Mouse (Mus musculus): ENCODE data around the gene Mdh2. TPM values are rescaled to one million over a fixed set of nuclear protein-coding genes. Genes with fewer than 3 reads are reported as not detected.
A peak's percentile ranks its signal among the peaks of the same experiment; 100 is the strongest.

Gene Mdh2
- total RNA-seq, 1 experiment = 223 TPM

- Histone ChIP-seq H3K36me3 (ENCODE audit: control insufficient read depth, insufficient read depth, low read length, poor library complexity, severe bottlenecking) (peaks cover 40% of the 10 kb centered on the region), H3K4me3 (ENCODE audit: insufficient read depth in 1 of 2, low read depth in 1 of 2, low read length in 2 of 2, poor library complexity in 1 of 2, severe bottlenecking in 1 of 2) (no peak overlapping the region), H3K9me3 (ENCODE audit: control insufficient read depth, insufficient read depth, low read depth, low read length) (no peaks in the 10 kb centered on the region), H3K4me1 (ENCODE audit: control insufficient read depth in 2 of 2, insufficient read depth in 2 of 2, low read length in 2 of 2, poor library complexity in 1 of 2) (peaks cover 5 to 26% of the 10 kb centered on the region in 2 experiments), H3K27ac (ENCODE audit: insufficient read depth, low read depth, low read length, poor library complexity, severe bottlenecking) (no peak overlapping the region), H3K9ac (ENCODE audit: insufficient read depth, low read depth, low read length, poor library complexity, severe bottlenecking) (no peak overlapping the region)
- no peak for DNase-seq (ENCODE audit: low read depth, low spot score)
- TF ChIP-seq HCFC1 (IDR thresholded peaks at IDR 0.05; ENCODE audit: borderline replicate concordance, insufficient read depth, low read length) = no peak
- TF ChIP-seq ZC3H11A (IDR thresholded peaks at IDR 0.05; ENCODE audit: borderline replicate concordance, low read depth, low read length) = no peak
- TF ChIP-seq ZNF384 (IDR thresholded peaks at IDR 0.05; ENCODE audit: low read depth, low read length) = no peak
- TF ChIP-seq CHD2 (IDR thresholded peaks at IDR 0.05; ENCODE audit: low read depth, low read length) = no peak
- no peak for TF ChIP-seq MAFK (IDR thresholded peaks at IDR 0.05; ENCODE audit: insufficient read depth, low read depth, low read length)
- in situ Hi-C loops (cut with MboI; ENCODE audit: low sequenced_read_pairs in 2 of 2, unreplicated experiment in 2 of 2) = no loop called here
Measured at GRCm38 (mm10) chr5:135736544-135736943, 41.7 kb upstream of the Mdh2 start.

DNA sequence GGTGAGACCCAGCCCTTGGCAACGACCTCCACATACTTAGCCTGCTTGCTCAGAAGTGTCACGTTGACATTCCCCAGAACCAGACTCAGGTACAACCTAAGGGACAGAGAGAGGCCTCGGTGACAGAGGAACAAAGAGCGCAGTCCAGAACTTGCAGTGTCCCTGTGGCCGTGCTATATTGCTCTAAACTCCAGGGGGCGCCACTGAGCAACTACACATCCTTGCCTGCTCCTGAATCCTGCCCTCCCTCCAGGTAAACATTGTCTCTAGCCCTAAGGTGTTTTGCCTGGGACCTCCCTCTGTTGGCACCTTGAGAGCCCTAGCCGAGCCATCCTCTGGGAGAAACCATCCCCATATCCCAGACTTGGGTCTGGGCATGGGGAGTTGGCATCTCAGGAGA is 41.1 kb upstream of the Mdh2 start:
- H3K9ac ChIP-seq (ENCODE audit: insufficient read depth, low read depth, low read length, poor library complexity, severe bottlenecking) = no peak overlapping the region
- TF ChIP-seq HCFC1 (IDR thresholded peaks at IDR 0.05; ENCODE audit: borderline replicate concordance, insufficient read depth, low read length) (no peak), ZC3H11A (IDR thresholded peaks at IDR 0.05; ENCODE audit: borderline replicate concordance, low read depth, low read length) (no peak), MAFK (IDR thresholded peaks at IDR 0.05; ENCODE audit: insufficient read depth, low read depth, low read length) (no peak), CHD2 (IDR thresholded peaks at IDR 0.05; ENCODE audit: low read depth, low read length) (no peak), ZNF384 (IDR thresholded peaks at IDR 0.05; ENCODE audit: low read depth, low read length) (no peak)
- in situ Hi-C loops (cut with MboI; ENCODE audit: low sequenced_read_pairs in 2 of 2, unreplicated experiment in 2 of 2) = no loop called here
- H3K27ac ChIP-seq (ENCODE audit: insufficient read depth, low read depth, low read length, poor library complexity, severe bottlenecking) = no peak overlapping the region
- H3K36me3 ChIP-seq (ENCODE audit: control insufficient read depth, insufficient read depth, low read length, poor library complexity, severe bottlenecking) = peaks cover 36% of the 10 kb centered on the region
- no peak for DNase-seq (ENCODE audit: low read depth, low spot score)
- no peaks in the 10 kb centered on the region for H3K9me3 ChIP-seq (ENCODE audit: control insufficient read depth, insufficient read depth, low read depth, low read length)
- H3K4me1 ChIP-seq (ENCODE audit: control insufficient read depth in 2 of 2, insufficient read depth in 2 of 2, low read length in 2 of 2, poor library complexity in 1 of 2) = peaks cover 5 to 26% of the 10 kb centered on the region in 2 experiments
- H3K4me3 ChIP-seq (ENCODE audit: insufficient read depth in 1 of 2, low read depth in 1 of 2, low read length in 2 of 2, poor library complexity in 1 of 2, severe bottlenecking in 1 of 2) = no peak overlapping the region

DNA sequence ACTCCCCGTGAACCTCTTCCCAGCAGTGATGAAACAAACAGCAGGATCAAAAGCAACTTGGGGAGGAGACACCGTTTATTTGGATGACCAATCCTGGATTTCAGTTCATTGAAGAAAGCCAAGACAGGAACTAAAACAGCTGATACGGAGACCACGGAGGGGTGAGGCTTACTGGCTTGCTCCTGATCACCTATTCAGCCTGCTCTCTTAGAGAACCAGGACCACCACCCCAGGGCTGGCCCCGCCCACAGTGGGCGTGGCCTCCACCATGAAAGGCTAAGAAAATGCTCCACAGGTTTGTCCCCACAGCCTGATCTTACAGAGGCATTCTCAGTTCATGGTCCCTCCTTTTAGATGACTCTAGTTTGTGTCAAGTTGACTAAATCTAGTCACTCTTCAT is 40.0 kb upstream of the Mdh2 start:
- Histone ChIP-seq H3K36me3 (ENCODE audit: control insufficient read depth, insufficient read depth, low read length, poor library complexity, severe bottlenecking) (peaks cover 28% of the 10 kb centered on the region), H3K4me3 (ENCODE audit: insufficient read depth in 1 of 2, low read depth in 1 of 2, low read length in 2 of 2, poor library complexity in 1 of 2, severe bottlenecking in 1 of 2) (no peak overlapping the region), H3K9ac (ENCODE audit: insufficient read depth, low read depth, low read length, poor library complexity, severe bottlenecking) (no peak overlapping the region), H3K9me3 (ENCODE audit: control insufficient read depth, insufficient read depth, low read depth, low read length) (no peaks in the 10 kb centered on the region), H3K4me1 (ENCODE audit: control insufficient read depth in 2 of 2, insufficient read depth in 2 of 2, low read length in 2 of 2, poor library complexity in 1 of 2) (peaks cover 7 to 34% of the 10 kb centered on the region in 2 experiments), H3K27ac (ENCODE audit: insufficient read depth, low read depth, low read length, poor library complexity, severe bottlenecking) (no peak overlapping the region)
- no peak for TF ChIP-seq MAFK (IDR thresholded peaks at IDR 0.05; ENCODE audit: insufficient read depth, low read depth, low read length)
- no peak for TF ChIP-seq HCFC1 (IDR thresholded peaks at IDR 0.05; ENCODE audit: borderline replicate concordance, insufficient read depth, low read length)
- TF ChIP-seq ZC3H11A (IDR thresholded peaks at IDR 0.05; ENCODE audit: borderline replicate concordance, low read depth, low read length) = no peak
- no peak for TF ChIP-seq CHD2 (IDR thresholded peaks at IDR 0.05; ENCODE audit: low read depth, low read length)
- DNase-seq (ENCODE audit: low read depth, low spot score) = peak; percentile 78
- in situ Hi-C loops (cut with MboI; ENCODE audit: low sequenced_read_pairs in 2 of 2, unreplicated experiment in 2 of 2) = no loop called here

DNA sequence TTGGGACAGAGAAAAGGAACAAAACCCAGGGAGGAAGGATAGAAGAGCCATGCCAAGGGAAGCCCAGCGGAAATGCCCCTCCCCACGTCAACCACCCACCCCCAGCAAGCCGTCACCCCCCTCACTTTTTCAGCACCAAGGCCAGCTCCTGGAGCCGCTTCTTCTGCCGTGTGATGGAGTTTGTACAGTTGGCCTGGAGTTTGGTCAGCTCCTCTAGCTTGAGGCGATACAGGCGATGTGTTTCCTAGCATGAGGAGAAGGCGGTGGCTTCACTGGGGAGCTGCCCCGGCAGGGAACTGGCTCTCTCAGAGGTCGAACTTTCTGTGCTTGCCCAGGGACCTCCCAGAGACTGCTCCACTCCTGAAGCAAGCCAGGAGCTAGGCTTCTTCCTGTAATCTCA is 36.1 kb upstream of the Mdh2 start:
- Histone ChIP-seq H3K9ac (ENCODE audit: insufficient read depth, low read depth, low read length, poor library complexity, severe bottlenecking) (no peak overlapping the region), H3K9me3 (ENCODE audit: control insufficient read depth, insufficient read depth, low read depth, low read length) (no peaks in the 10 kb centered on the region), H3K4me1 (ENCODE audit: control insufficient read depth in 2 of 2, insufficient read depth in 2 of 2, low read length in 2 of 2, poor library complexity in 1 of 2) (peaks cover 7 to 11% of the 10 kb centered on the region in 2 experiments; a peak in 3 of 4 replicates), H3K4me3 (ENCODE audit: insufficient read depth in 1 of 2, low read depth in 1 of 2, low read length in 2 of 2, poor library complexity in 1 of 2, severe bottlenecking in 1 of 2) (no peak overlapping the region), H3K27ac (ENCODE audit: insufficient read depth, low read depth, low read length, poor library complexity, severe bottlenecking) (no peak overlapping the region), H3K36me3 (ENCODE audit: control insufficient read depth, insufficient read depth, low read length, poor library complexity, severe bottlenecking) (peaks cover 3% of the 10 kb centered on the region; the same call in 1 of the 2 replicates)
- TF ChIP-seq HCFC1 (IDR thresholded peaks at IDR 0.05; ENCODE audit: borderline replicate concordance, insufficient read depth, low read length) = no peak
- TF ChIP-seq MAFK (IDR thresholded peaks at IDR 0.05; ENCODE audit: insufficient read depth, low read depth, low read length) = no peak
- TF ChIP-seq ZC3H11A (IDR thresholded peaks at IDR 0.05; ENCODE audit: borderline replicate concordance, low read depth, low read length) = no peak
- no peak for TF ChIP-seq CHD2 (IDR thresholded peaks at IDR 0.05; ENCODE audit: low read depth, low read length)
- TF ChIP-seq ZNF384 (IDR thresholded peaks at IDR 0.05; ENCODE audit: low read depth, low read length) = no peak
- in situ Hi-C loops (cut with MboI; ENCODE audit: low sequenced_read_pairs in 2 of 2, unreplicated experiment in 2 of 2) = no loop called here
- DNase-seq (ENCODE audit: low read depth, low spot score) = no peak

All from ES-E14 (cell line).